Mouse (Mus musculus): ENCODE results near the gene Vti1a. TPM values are rescaled to one million over a fixed set of nuclear protein-coding genes. Genes with fewer than 3 reads are reported as not detected.
A peak's percentile ranks its signal among the peaks of the same experiment; 100 is the strongest.

The Vti1a gene
- polyA plus RNA-seq, 1 experiment from 2014 or later = 26.4 TPM

GRCm38 (mm10) chr19:55297961-55298360, 18.1 kb upstream of the Vti1a start:
- H3K36me3 ChIP-seq (ENCODE audit: control insufficient read depth, insufficient read depth, low read length) = peaks cover 25% of the 10 kb centered on the region
- no peak for DNase-seq (ENCODE audit: low spot score)
- H3K9ac ChIP-seq (ENCODE audit: low read depth, low read length) = no peak overlapping the region
- ATAC-seq (replicated peaks; ENCODE audit: low FRiP score) = no peak
- WGBS = 87% methylated on average over 5 of the region's 5 CpGs
- H3K4me2 ChIP-seq = no peak overlapping the region
- no peak overlapping the region for H3K27ac ChIP-seq (ENCODE audit: low read depth, low read length)
- H3K4me3 ChIP-seq (ENCODE audit: low read depth, low read length) = no peak overlapping the region
- H3K4me1 ChIP-seq (replicated peaks; ENCODE audit: control insufficient read depth, insufficient read depth, low read length) = peaks cover 13% of the 10 kb centered on the region
- no peaks in the 10 kb centered on the region for H3K27me3 ChIP-seq (replicated peaks; ENCODE audit: control insufficient read depth, insufficient read depth, low read length)
- H3K9me3 ChIP-seq (ENCODE audit: control insufficient read depth, low read length) = no peaks in the 10 kb centered on the region

DNA sequence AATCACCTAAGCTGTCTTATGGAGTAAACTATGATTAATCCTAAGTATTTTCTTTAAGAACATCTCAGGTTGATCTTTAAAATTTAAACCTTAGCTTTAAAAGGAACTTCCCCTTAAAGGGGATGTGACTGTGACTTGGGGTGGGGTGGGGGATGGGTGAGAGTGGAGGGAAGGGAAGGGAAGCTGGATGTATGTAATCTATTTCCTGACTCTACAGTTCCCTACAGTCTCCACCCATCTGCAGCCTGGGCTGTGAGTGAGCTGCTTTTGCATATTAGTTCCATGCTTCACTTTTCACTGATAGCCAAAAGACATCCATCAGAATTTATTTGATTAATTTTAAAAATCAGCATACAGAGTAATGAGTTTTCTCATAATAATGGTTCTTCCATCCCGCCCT, 16.7 kb upstream of the Vti1a start:
- 88% methylated on average over 1 of the region's 1 CpGs for WGBS
- H3K9ac ChIP-seq (ENCODE audit: low read depth, low read length) = no peak overlapping the region
- no peak overlapping the region for H3K27ac ChIP-seq (ENCODE audit: low read depth, low read length)
- H3K4me3 ChIP-seq (ENCODE audit: low read depth, low read length) = no peak overlapping the region
- ATAC-seq (replicated peaks; ENCODE audit: low FRiP score) (0 out of 2 replicates have a peak, but pooled peaks have one; percentile 34), DNase-seq (ENCODE audit: low spot score) (no peak)
- H3K4me2 ChIP-seq = no peak overlapping the region
- peaks cover 7% of the 10 kb centered on the region for H3K4me1 ChIP-seq (replicated peaks; ENCODE audit: control insufficient read depth, insufficient read depth, low read length)
- H3K27me3 ChIP-seq (replicated peaks; ENCODE audit: control insufficient read depth, insufficient read depth, low read length) = no peaks in the 10 kb centered on the region
- no peaks in the 10 kb centered on the region for H3K9me3 ChIP-seq (ENCODE audit: control insufficient read depth, low read length)
- peaks cover 25% of the 10 kb centered on the region for H3K36me3 ChIP-seq (ENCODE audit: control insufficient read depth, insufficient read depth, low read length)

DNA sequence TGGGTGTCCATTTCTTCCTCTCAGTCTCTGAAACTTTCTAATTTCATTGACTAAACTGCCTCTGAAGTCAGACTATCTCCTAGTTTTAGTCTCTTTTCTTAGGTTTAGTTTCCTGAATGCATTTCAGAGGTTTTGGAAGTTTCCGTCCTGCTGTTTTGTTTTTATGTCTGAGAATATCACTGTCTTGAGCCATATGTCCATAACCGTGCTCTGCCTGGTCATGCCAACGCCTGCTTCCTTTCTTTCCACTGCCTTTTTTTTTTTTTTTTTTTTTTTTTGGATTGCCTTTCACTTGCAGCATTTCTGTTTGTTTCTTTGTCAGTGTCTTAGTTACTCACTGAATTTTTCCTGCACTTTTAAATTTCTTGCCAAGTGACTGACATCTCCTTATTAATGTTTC, 15.6 kb upstream of the Vti1a start:
- WGBS = 86% methylated on average over 3 of the region's 3 CpGs
- no peak for ATAC-seq (replicated peaks; ENCODE audit: low FRiP score)
- H3K36me3 ChIP-seq (ENCODE audit: control insufficient read depth, insufficient read depth, low read length) = peaks cover 21% of the 10 kb centered on the region

GRCm38 (mm10) chr19:55305024-55305423, 11.1 kb upstream of the Vti1a start:
- peaks cover 15% of the 10 kb centered on the region for H3K36me3 ChIP-seq (ENCODE audit: control insufficient read depth, insufficient read depth, low read length)
- no peak overlapping the region for H3K27ac ChIP-seq (ENCODE audit: low read depth, low read length)
- H3K9me3 ChIP-seq (ENCODE audit: control insufficient read depth, low read length) = no peaks in the 10 kb centered on the region
- H3K4me2 ChIP-seq = no peak overlapping the region
- H3K4me1 ChIP-seq (replicated peaks; ENCODE audit: control insufficient read depth, insufficient read depth, low read length) = no peaks in the 10 kb centered on the region
- no peak for ATAC-seq (replicated peaks; ENCODE audit: low FRiP score)
- DNase-seq (ENCODE audit: low spot score) = no peak
- no peak overlapping the region for H3K4me3 ChIP-seq (ENCODE audit: low read depth, low read length)
- no peak overlapping the region for H3K9ac ChIP-seq (ENCODE audit: low read depth, low read length)
- H3K27me3 ChIP-seq (replicated peaks; ENCODE audit: control insufficient read depth, insufficient read depth, low read length) = no peaks in the 10 kb centered on the region

More for the DNA sequence above, 15.6 kb upstream of the Vti1a start:
- DNase-seq (ENCODE audit: low spot score) = no peak
- Histone ChIP-seq H3K4me1 (replicated peaks; ENCODE audit: control insufficient read depth, insufficient read depth, low read length) (peaks cover 3% of the 10 kb centered on the region), H3K4me2 (no peak overlapping the region), H3K27ac (ENCODE audit: low read depth, low read length) (no peak overlapping the region), H3K4me3 (ENCODE audit: low read depth, low read length) (no peak overlapping the region), H3K27me3 (replicated peaks; ENCODE audit: control insufficient read depth, insufficient read depth, low read length) (no peaks in the 10 kb centered on the region), H3K9me3 (ENCODE audit: control insufficient read depth, low read length) (no peaks in the 10 kb centered on the region), H3K9ac (ENCODE audit: low read depth, low read length) (no peak overlapping the region)

DNA sequence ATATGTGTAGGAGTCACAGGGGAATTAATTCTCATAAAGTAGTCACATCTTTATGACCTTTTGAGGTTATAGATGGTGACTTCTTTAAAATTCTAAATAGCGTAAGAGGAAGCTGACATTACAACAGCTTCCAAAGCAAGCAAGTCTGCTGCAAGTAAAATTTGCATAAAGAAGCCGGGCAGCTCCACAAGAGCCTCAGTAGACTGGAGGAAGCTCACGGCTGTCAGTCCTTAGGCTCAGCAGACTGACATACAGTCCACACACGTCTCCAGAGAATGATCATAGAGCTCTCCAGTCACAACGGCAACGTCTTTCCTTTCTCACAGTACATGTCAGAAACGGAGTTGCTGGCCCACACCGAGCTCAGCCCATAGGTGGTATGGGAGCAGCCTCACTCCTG, 4.2 kb upstream of the Vti1a start:
- DNase-seq (ENCODE audit: low spot score) (no peak), ATAC-seq (replicated peaks; ENCODE audit: low FRiP score) (no peak)
- Histone ChIP-seq H3K9me3 (ENCODE audit: control insufficient read depth, low read length) (no peaks in the 10 kb centered on the region), H3K36me3 (ENCODE audit: control insufficient read depth, insufficient read depth, low read length) (peaks cover 21% of the 10 kb centered on the region), H3K27ac (ENCODE audit: low read depth, low read length) (no peak overlapping the region), H3K4me1 (replicated peaks; ENCODE audit: control insufficient read depth, insufficient read depth, low read length) (peaks cover 16% of the 10 kb centered on the region), H3K27me3 (replicated peaks; ENCODE audit: control insufficient read depth, insufficient read depth, low read length) (no peaks in the 10 kb centered on the region), H3K4me3 (ENCODE audit: low read depth, low read length) (no peak overlapping the region), H3K4me2 (no peak overlapping the region), H3K9ac (ENCODE audit: low read depth, low read length) (no peak overlapping the region)
- WGBS = 90% methylated on average over 8 of the region's 8 CpGs

GRCm38 (mm10) chr19:55313649-55314048, 2.4 kb upstream of the Vti1a start:
- Histone ChIP-seq H3K4me3 (ENCODE audit: low read depth, low read length) (no peak overlapping the region), H3K4me2 (peak overlapping the region; percentile 28; the same call in 1 of the 2 replicates)
- WGBS = 100% methylated on average over 2 of the region's 2 CpGs

GRCm38 (mm10) chr19:55315452-55316108, 515 bp upstream of the Vti1a start, which contains the start of gene Zdhhc6:
TSS of gene Zdhhc6 (minus strand) at chr19:55316032.
- DNase-seq (ENCODE audit: low spot score) (peak; percentile 90), ATAC-seq (replicated peaks; ENCODE audit: low FRiP score) (peak; percentile 74)
- Histone ChIP-seq H3K4me3 (ENCODE audit: low read depth, low read length) (peak within 1 kb of the TSS; percentile 82), H3K4me1 (replicated peaks; ENCODE audit: control insufficient read depth, insufficient read depth, low read length) (peaks cover 21% of the 10 kb centered on the region), H3K27ac (ENCODE audit: low read depth, low read length) (peak within 1 kb of the TSS; percentile 83), H3K9ac (ENCODE audit: low read depth, low read length) (peak within 1 kb of the TSS; percentile 79), H3K36me3 (ENCODE audit: control insufficient read depth, insufficient read depth, low read length) (peaks cover 10% of the 10 kb centered on the region), H3K4me2 (peak within 1 kb of the TSS; percentile 83), H3K9me3 (ENCODE audit: control insufficient read depth, low read length) (no peaks in the 10 kb centered on the region), H3K27me3 (replicated peaks; ENCODE audit: control insufficient read depth, insufficient read depth, low read length) (no peaks in the 10 kb centered on the region)
- 0% methylated on average over 60 of the region's 60 CpGs for WGBS

More at GRCm38 (mm10) chr19:55313649-55314048, 2.4 kb upstream of the Vti1a start:
- Histone ChIP-seq H3K27me3 (replicated peaks; ENCODE audit: control insufficient read depth, insufficient read depth, low read length) (no peaks in the 10 kb centered on the region), H3K36me3 (ENCODE audit: control insufficient read depth, insufficient read depth, low read length) (peaks cover 18% of the 10 kb centered on the region), H3K4me1 (replicated peaks; ENCODE audit: control insufficient read depth, insufficient read depth, low read length) (peaks cover 21% of the 10 kb centered on the region), H3K9ac (ENCODE audit: low read depth, low read length) (no peak overlapping the region), H3K9me3 (ENCODE audit: control insufficient read depth, low read length) (no peaks in the 10 kb centered on the region), H3K27ac (ENCODE audit: low read depth, low read length) (no peak overlapping the region)
- DNase-seq (ENCODE audit: low spot score) (no peak), ATAC-seq (replicated peaks; ENCODE audit: low FRiP score) (no peak)

DNA sequence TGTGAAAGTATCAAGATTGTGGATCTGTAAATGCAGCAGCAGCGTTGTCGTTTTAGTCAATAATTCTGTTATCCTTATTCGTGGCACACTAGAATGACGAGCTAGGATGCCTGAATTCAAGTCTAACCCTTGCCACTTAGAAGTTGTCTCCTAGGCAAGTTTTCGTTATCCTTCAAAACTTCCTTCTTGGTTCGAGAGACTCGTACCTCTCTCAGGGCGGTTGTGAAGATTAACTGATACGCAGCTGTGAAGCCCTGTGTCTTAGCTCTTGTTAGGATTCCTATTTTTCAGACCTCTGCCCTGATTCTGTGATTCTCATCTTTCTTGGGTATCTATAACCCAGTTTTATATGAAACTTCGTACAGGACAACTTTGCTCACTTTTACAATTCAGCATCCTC, 806 bp downstream of the Vti1a start:
- no peak for ATAC-seq (replicated peaks; ENCODE audit: low FRiP score)
- peaks cover 21% of the 10 kb centered on the region for H3K4me1 ChIP-seq (replicated peaks; ENCODE audit: control insufficient read depth, insufficient read depth, low read length)
- WGBS = 38% methylated on average over 10 of the region's 10 CpGs
- peak overlapping the region; percentile 83 for H3K4me2 ChIP-seq
- no peak overlapping the region for H3K27ac ChIP-seq (ENCODE audit: low read depth, low read length)
- H3K9me3 ChIP-seq (ENCODE audit: control insufficient read depth, low read length) = no peaks in the 10 kb centered on the region
- H3K36me3 ChIP-seq (ENCODE audit: control insufficient read depth, insufficient read depth, low read length) = peaks cover 6% of the 10 kb centered on the region; the same call in 1 of the 2 replicates
- DNase-seq (ENCODE audit: low spot score) = no peak
- H3K9ac ChIP-seq (ENCODE audit: low read depth, low read length) = peak overlapping the region; percentile 79
- no peaks in the 10 kb centered on the region for H3K27me3 ChIP-seq (replicated peaks; ENCODE audit: control insufficient read depth, insufficient read depth, low read length)
- peak overlapping the region; percentile 82 for H3K4me3 ChIP-seq (ENCODE audit: low read depth, low read length)

GRCm38 (mm10) chr19:55319036-55319435, 2.9 kb downstream of the Vti1a start:
- no peaks in the 10 kb centered on the region for H3K9me3 ChIP-seq (ENCODE audit: control insufficient read depth, low read length)
- WGBS = 75% methylated on average over 3 of the region's 3 CpGs

More at GRCm38 (mm10) chr19:55319036-55319435, 2.9 kb downstream of the Vti1a start:
- Histone ChIP-seq H3K9ac (ENCODE audit: low read depth, low read length) (no peak overlapping the region), H3K27me3 (replicated peaks; ENCODE audit: control insufficient read depth, insufficient read depth, low read length) (no peaks in the 10 kb centered on the region), H3K4me2 (no peak overlapping the region), H3K36me3 (ENCODE audit: control insufficient read depth, insufficient read depth, low read length) (peaks cover 9% of the 10 kb centered on the region; the same call in 1 of the 2 replicates), H3K4me1 (replicated peaks; ENCODE audit: control insufficient read depth, insufficient read depth, low read length) (peaks cover 14% of the 10 kb centered on the region), H3K27ac (ENCODE audit: low read depth, low read length) (no peak overlapping the region), H3K4me3 (ENCODE audit: low read depth, low read length) (no peak overlapping the region)
- no peak for DNase-seq (ENCODE audit: low spot score)
- no peak for ATAC-seq (replicated peaks; ENCODE audit: low FRiP score)
